Mouse (Mus musculus): ENCODE results near the gene Gm20458. TPM values are rescaled to one million over a fixed set of nuclear protein-coding genes. Genes with fewer than 3 reads are reported as not detected.

Gm20458 gene
- total and polyA plus RNA-seq, 2 experiments from 2014 or later, result 6.9 to 15.0 TPM

GRCm38 (mm10) chr2:164518266-164519170, 57.8 kb downstream of the Gm20458 start:
- 52% methylated on average over 11 of the region's 11 CpGs for WGBS
- Histone ChIP-seq H3K36me3 (ENCODE audit: insufficient read depth, low read length) (no peaks in the 10 kb centered on the region), H3K27me3 (ENCODE audit: insufficient read depth, low read length) (no peaks in the 10 kb centered on the region; the same call in 1 of the 2 replicates), H3K4me2 (ENCODE audit: low read depth, low read length, poor library complexity, severe bottlenecking) (no peak overlapping the region), H3K4me1 (ENCODE audit: insufficient read depth, low read length) (no peaks in the 10 kb centered on the region), H3K9me3 (ENCODE audit: low read length) (0 out of 2 replicates have a peak, but pooled peaks cover 3% of the 10 kb centered on the region), H3K27ac (ENCODE audit: low read depth, low read length) (no peak overlapping the region), H3K4me3 (ENCODE audit: low read depth, low read length) (no peak overlapping the region), H3K9ac (replicated peaks; ENCODE audit: low read length, poor library complexity, severe bottlenecking) (no peak overlapping the region)
- no peak for ATAC-seq (ENCODE audit: low FRiP score)
- no peak for DNase-seq (ENCODE audit: low spot score)
- no peak for TF ChIP-seq CTCF (IDR thresholded peaks at IDR 0.05)

DNA sequence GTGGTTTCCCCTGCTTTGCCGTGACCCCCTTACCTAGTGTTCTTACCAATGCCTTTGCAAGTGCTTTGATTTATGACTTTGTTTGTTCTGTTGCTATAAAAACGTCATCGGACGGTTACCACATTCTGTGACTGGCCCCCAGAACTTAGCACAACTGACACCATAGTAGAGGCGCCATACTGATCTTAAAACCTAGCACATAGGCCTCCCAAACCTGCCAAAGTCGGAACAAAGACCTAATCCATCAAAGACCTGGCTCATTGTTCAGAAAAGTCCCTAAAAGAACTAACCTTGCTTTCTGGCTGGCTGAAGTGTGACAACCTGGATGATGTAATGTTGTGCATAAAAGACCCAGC, 58.4 kb downstream of the Gm20458 start:
- no peaks in the 10 kb centered on the region for H3K4me1 ChIP-seq (ENCODE audit: insufficient read depth, low read length)
- H3K27me3 ChIP-seq (ENCODE audit: insufficient read depth, low read length), result no peaks in the 10 kb centered on the region
- no peaks in the 10 kb centered on the region for H3K36me3 ChIP-seq (ENCODE audit: insufficient read depth, low read length)
- ATAC-seq (ENCODE audit: low FRiP score) (no peak), DNase-seq (ENCODE audit: low spot score) (no peak)
- H3K9ac ChIP-seq (replicated peaks; ENCODE audit: low read length, poor library complexity, severe bottlenecking), result no peak overlapping the region
- H3K27ac ChIP-seq (ENCODE audit: low read depth, low read length), result no peak overlapping the region
- 0 out of 2 replicates have a peak, but pooled peaks cover 3% of the 10 kb centered on the region for H3K9me3 ChIP-seq (ENCODE audit: low read length)
- 79% methylated on average over 6 of the region's 6 CpGs for WGBS
- H3K4me3 ChIP-seq (ENCODE audit: low read depth, low read length), result no peak overlapping the region
- TF ChIP-seq CTCF (IDR thresholded peaks at IDR 0.05), result no peak
- no peak overlapping the region for H3K4me2 ChIP-seq (ENCODE audit: low read depth, low read length, poor library complexity, severe bottlenecking)

DNA sequence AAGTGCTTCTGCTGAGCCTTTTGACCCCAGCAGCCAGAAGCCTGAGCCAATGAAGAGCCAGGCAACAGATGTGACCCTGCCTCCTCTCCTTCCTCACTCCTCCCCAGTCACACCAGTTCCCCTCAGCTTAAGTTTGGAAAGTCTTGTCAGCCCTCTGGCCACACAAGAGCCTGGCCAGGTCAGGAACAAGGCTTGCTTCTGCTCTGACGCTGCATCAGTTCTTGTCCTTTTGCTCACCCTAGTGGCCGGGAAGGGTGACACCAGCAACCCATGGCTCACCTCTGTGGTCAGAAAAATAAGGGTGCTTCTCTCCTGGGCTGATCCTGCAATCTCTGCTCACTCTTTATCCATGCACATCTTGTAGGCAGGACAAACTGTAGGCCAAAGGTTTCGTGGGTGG, 60.0 kb downstream of the Gm20458 start:
- DNase-seq (ENCODE audit: low spot score) (peak; percentile 41), ATAC-seq (ENCODE audit: low FRiP score) (no peak)
- Histone ChIP-seq H3K4me2 (ENCODE audit: low read depth, low read length, poor library complexity, severe bottlenecking) (no peak overlapping the region), H3K4me3 (ENCODE audit: low read depth, low read length) (no peak overlapping the region), H3K36me3 (ENCODE audit: insufficient read depth, low read length) (no peaks in the 10 kb centered on the region), H3K9me3 (ENCODE audit: low read length) (0 out of 2 replicates have a peak, but pooled peaks cover 3% of the 10 kb centered on the region), H3K4me1 (ENCODE audit: insufficient read depth, low read length) (no peaks in the 10 kb centered on the region), H3K27me3 (ENCODE audit: insufficient read depth, low read length) (no peaks in the 10 kb centered on the region), H3K9ac (replicated peaks; ENCODE audit: low read length, poor library complexity, severe bottlenecking) (no peak overlapping the region), H3K27ac (ENCODE audit: low read depth, low read length) (no peak overlapping the region)
- TF ChIP-seq CTCF (IDR thresholded peaks at IDR 0.05), result peak; percentile 70
- WGBS, result 24% methylated on average over 3 of the region's 3 CpGs

DNA sequence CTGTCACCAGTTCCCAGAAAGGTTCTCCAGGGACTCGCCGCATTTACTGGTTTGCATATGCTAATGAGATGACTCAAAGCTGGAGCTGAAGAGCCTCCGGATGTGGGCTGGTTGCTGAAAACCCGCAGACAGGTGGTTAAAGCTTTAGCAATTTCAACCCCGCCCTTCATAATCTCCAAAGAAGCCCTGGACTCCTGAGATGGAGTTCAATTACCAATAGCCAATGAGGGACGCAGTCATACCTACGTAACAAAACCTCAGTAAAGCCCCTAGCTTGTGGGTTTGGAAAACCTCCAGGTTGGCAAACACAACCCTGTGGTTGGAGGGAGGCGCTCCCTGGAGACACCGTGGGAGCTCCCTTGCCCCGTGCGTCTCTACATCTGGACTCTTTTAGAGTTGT, 61.1 kb downstream of the Gm20458 start:
- H3K9ac ChIP-seq (replicated peaks; ENCODE audit: low read length, poor library complexity, severe bottlenecking), result no peak overlapping the region
- no peaks in the 10 kb centered on the region for H3K4me1 ChIP-seq (ENCODE audit: insufficient read depth, low read length)
- H3K27me3 ChIP-seq (ENCODE audit: insufficient read depth, low read length), result no peaks in the 10 kb centered on the region
- H3K9me3 ChIP-seq (ENCODE audit: low read length), result 0 out of 2 replicates have a peak, but pooled peaks cover 3% of the 10 kb centered on the region
- no peak for TF ChIP-seq CTCF (IDR thresholded peaks at IDR 0.05)
- DNase-seq (ENCODE audit: low spot score) (no peak), ATAC-seq (ENCODE audit: low FRiP score) (no peak)
- H3K4me2 ChIP-seq (ENCODE audit: low read depth, low read length, poor library complexity, severe bottlenecking), result no peak overlapping the region
- WGBS, result 15% methylated on average over 11 of the region's 11 CpGs
- no peak overlapping the region for H3K27ac ChIP-seq (ENCODE audit: low read depth, low read length)
- H3K4me3 ChIP-seq (ENCODE audit: low read depth, low read length), result no peak overlapping the region
- no peaks in the 10 kb centered on the region for H3K36me3 ChIP-seq (ENCODE audit: insufficient read depth, low read length)

GRCm38 (mm10) chr2:164522280-164522679, 61.5 kb downstream of the Gm20458 start:
- no peaks in the 10 kb centered on the region for H3K4me1 ChIP-seq (ENCODE audit: insufficient read depth, low read length)
- 19% methylated on average over 8 of the region's 8 CpGs for WGBS
- H3K27ac ChIP-seq (ENCODE audit: low read depth, low read length), result no peak overlapping the region
- no peak for DNase-seq (ENCODE audit: low spot score)
- 0 out of 2 replicates have a peak, but pooled peaks cover 3% of the 10 kb centered on the region for H3K9me3 ChIP-seq (ENCODE audit: low read length)
- H3K27me3 ChIP-seq (ENCODE audit: insufficient read depth, low read length), result no peaks in the 10 kb centered on the region
- ATAC-seq (ENCODE audit: low FRiP score), result no peak
- no peak overlapping the region for H3K4me2 ChIP-seq (ENCODE audit: low read depth, low read length, poor library complexity, severe bottlenecking)
- no peaks in the 10 kb centered on the region for H3K36me3 ChIP-seq (ENCODE audit: insufficient read depth, low read length)
- no peak for TF ChIP-seq CTCF (IDR thresholded peaks at IDR 0.05)
- no peak overlapping the region for H3K4me3 ChIP-seq (ENCODE audit: low read depth, low read length)
- no peak overlapping the region for H3K9ac ChIP-seq (replicated peaks; ENCODE audit: low read length, poor library complexity, severe bottlenecking)

DNA sequence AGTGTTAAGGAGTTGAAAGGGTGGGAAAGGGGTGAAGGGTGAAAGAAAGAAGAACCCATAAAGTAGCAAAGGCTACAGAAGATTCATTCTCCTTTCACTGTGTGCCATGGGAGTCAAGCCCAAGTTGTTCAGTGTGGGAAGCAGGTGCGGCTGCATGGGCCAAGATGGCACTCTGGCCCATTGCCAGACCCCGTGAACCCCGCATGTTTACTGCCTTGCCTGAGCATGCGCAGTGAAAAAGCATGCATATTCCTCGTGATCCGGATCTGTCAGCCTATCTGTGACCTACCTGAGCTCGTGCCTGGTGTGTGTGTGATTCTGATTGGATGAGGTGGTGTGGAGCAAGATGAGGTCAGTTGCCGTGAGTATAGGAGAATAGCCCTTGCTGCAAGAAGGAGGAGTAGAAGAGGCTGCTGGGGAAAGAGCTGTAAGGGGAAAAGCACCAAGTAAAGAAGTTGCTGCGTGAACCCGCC, 62.6 kb downstream of the Gm20458 start:
- DNase-seq (ENCODE audit: low spot score) (no peak), ATAC-seq (ENCODE audit: low FRiP score) (no peak)
- no peak overlapping the region for H3K4me3 ChIP-seq (ENCODE audit: low read depth, low read length)
- 88% methylated on average over 10 of the region's 10 CpGs for WGBS
- 0 out of 2 replicates have a peak, but pooled peaks cover 3% of the 10 kb centered on the region for H3K9me3 ChIP-seq (ENCODE audit: low read length)
- no peak overlapping the region for H3K9ac ChIP-seq (replicated peaks; ENCODE audit: low read length, poor library complexity, severe bottlenecking)
- no peak for TF ChIP-seq CTCF (IDR thresholded peaks at IDR 0.05)
- no peaks in the 10 kb centered on the region for H3K4me1 ChIP-seq (ENCODE audit: insufficient read depth, low read length)
- H3K27me3 ChIP-seq (ENCODE audit: insufficient read depth, low read length), result no peaks in the 10 kb centered on the region
- H3K27ac ChIP-seq (ENCODE audit: low read depth, low read length), result no peak overlapping the region
- no peaks in the 10 kb centered on the region for H3K36me3 ChIP-seq (ENCODE audit: insufficient read depth, low read length)
- no peak overlapping the region for H3K4me2 ChIP-seq (ENCODE audit: low read depth, low read length, poor library complexity, severe bottlenecking)
